Mouse (Mus musculus) gonadal fat pad, adult 2 months (tissue): ENCODE measurements around the gene Ctu1. TPM values are rescaled to one million over a fixed set of nuclear protein-coding genes. Genes with fewer than 3 reads are reported as not detected.
"Not testable (repeated sequence)": the region's sequence is repeated elsewhere in the genome, so short reads cannot be mapped to it uniquely, and the experiment has no call there.

Experiments used
- DNase-seq: peaks from one replicate; pipeline ENCODE4 v3.0.0-alpha.2; 2012; ENCODE audit warnings: low read depth
- polyA plus RNA-seq: library from polyadenylated mRNA; depleted of rRNA; stranded (reverse); fragments of >200 nt; gene quantifications from 2 replicates; pipeline ENCODE4 v1.2.3, GENCODE M21; 2012; rRNA removed

Ctu1 gene
- polyA plus RNA-seq, 1 experiment = 11.5 TPM

- no peak for DNase-seq
Measured at GRCm38 (mm10) chr7:43680960-43681359, 9.1 kb downstream of the Ctu1 start.

GRCm38 (mm10) chr7:43682511-43682910 is 10.7 kb downstream of the Ctu1 start:
- DNase-seq = not testable (repeated sequence)

DNA sequence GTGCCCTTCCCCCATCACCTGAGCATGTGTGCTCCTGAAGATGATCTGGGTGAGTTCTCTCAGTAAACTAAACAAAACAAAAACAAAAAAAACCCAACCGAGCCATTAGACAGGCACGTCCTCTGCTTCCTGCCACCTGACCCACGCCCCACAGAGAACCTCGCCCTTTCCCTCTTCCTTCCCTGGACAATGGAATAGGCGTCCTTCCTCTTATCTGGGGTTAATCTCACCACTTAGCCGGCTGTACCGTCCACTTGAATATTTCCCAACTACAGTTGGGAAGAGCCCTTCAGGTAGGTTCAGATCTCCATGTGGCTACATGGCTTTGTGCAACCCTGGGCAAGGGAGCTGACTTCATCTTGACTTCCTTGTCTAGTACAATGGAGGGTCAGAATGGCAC is 13.3 kb downstream of the Ctu1 start:
- DNase-seq = no peak

- DNase-seq = no peak
Measured at GRCm38 (mm10) chr7:43690118-43690517, 18.3 kb downstream of the Ctu1 start, which contains the start of gene Klk14. Klk14 (plus strand) TSS chr7:43690418.

- no peak for DNase-seq
Measured at GRCm38 (mm10) chr7:43710031-43710430, 38.2 kb downstream of the Ctu1 start.

DNA sequence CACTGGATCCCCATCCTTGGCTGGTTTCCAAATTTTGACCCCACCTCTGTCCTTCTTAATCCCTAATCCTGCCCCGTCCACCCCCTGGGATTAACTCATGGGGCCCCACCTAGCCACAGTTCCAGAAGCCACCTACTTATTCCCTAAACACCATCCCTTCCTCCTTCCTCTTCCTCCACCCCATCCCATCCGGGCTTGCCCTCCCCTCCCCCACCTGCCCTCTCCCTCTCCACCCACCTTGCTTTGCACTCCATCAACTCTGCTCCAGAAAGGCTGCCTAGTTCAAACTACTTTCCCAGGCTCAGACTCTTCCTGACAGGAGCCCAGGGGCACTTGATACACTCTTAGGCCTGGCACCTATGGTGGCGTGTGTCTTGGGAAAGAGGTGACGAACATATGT is 40.5 kb downstream of the Ctu1 start, which contains the start of gene Klk13:
TSS of gene Klk13 (plus strand) at position 301 of the 400 bp plus-strand sequence.
- DNase-seq = no peak

- no peak for DNase-seq
Measured at GRCm38 (mm10) chr7:43712917-43713316, 41.1 kb downstream of the Ctu1 start.

GRCm38 (mm10) chr7:43713741-43714351 is 42.0 kb downstream of the Ctu1 start:
- no peak for DNase-seq

Other genes starting within 250 kb of the Ctu1 start
- 0.04 TPM in 1 of 2 replicates, not detected in the other for gene Lim2, start 244.3 kb upstream of the Ctu1 start, polyA plus RNA-seq
- gene Nkg7, start 234.9 kb upstream of the Ctu1 start, polyA plus RNA-seq = 3.1 and 4.1 TPM in 2 replicates
- 0.27 and 0.38 TPM in 2 replicates for gene Cldnd2, start 231.2 kb upstream of the Ctu1 start, polyA plus RNA-seq
- 171 and 189 TPM in 2 replicates for gene Etfb, start 227.9 kb upstream of the Ctu1 start, polyA plus RNA-seq
- gene Gm45233, start 227.9 kb upstream of the Ctu1 start, polyA plus RNA-seq = 3.0 and 3.3 TPM in 2 replicates
- 4.7 and 5.2 TPM in 2 replicates for gene Vsig10l, start 208.9 kb upstream of the Ctu1 start, polyA plus RNA-seq
- gene Iglon5, start 181.9 kb upstream of the Ctu1 start, polyA plus RNA-seq = 0.95 and 1.3 TPM in 2 replicates
- gene 4931406B18Rik, start 166.1 kb upstream of the Ctu1 start, polyA plus RNA-seq = not detected in 2 replicates
- 11.1 and 11.2 TPM in 2 replicates for gene Cd33, start 127.6 kb upstream of the Ctu1 start, polyA plus RNA-seq
- gene Zfp658, start 109.8 kb upstream of the Ctu1 start, polyA plus RNA-seq = 1.9 and 2.4 TPM in 2 replicates
- 3.2 and 4.2 TPM in 2 replicates for gene Zfp719, start 92.4 kb upstream of the Ctu1 start, polyA plus RNA-seq
- 0.08 and 0.18 TPM in 2 replicates for gene Zfp819, start 64.8 kb upstream of the Ctu1 start, polyA plus RNA-seq
- gene Ceacam18, start 37.3 kb upstream of the Ctu1 start, polyA plus RNA-seq = not detected in 2 replicates
- 3.1 and 5.4 TPM in 2 replicates for gene Siglece, start 11.9 kb upstream of the Ctu1 start, polyA plus RNA-seq
- gene Klk14, start 18.4 kb downstream of the Ctu1 start, polyA plus RNA-seq = 0.13 TPM in 1 of 2 replicates, not detected in the other
- gene Klk13, start 40.6 kb downstream of the Ctu1 start, polyA plus RNA-seq = 0.22 and 0.38 TPM in 2 replicates
- not detected in 2 replicates for gene Klk12, start 96.9 kb downstream of the Ctu1 start, polyA plus RNA-seq
- 0.28 TPM in 1 of 2 replicates, not detected in the other for gene Klk11, start 102.6 kb downstream of the Ctu1 start, polyA plus RNA-seq
- gene Klk10, start 109.0 kb downstream of the Ctu1 start, polyA plus RNA-seq = 0.67 and 1.1 TPM in 2 replicates
- not detected in 2 replicates for gene Klk9, start 119.9 kb downstream of the Ctu1 start, polyA plus RNA-seq
- gene Klk8, start 125.6 kb downstream of the Ctu1 start, polyA plus RNA-seq = 1.1 and 1.6 TPM in 2 replicates
- gene Klk7, start 139.3 kb downstream of the Ctu1 start, polyA plus RNA-seq = not detected in 2 replicates
- gene Klk6, start 152.5 kb downstream of the Ctu1 start, polyA plus RNA-seq = not detected in 2 replicates
- gene Klk5, start 170.0 kb downstream of the Ctu1 start, polyA plus RNA-seq = not detected in 2 replicates
- not detected in 2 replicates for gene Klk4, start 209.1 kb downstream of the Ctu1 start, polyA plus RNA-seq